Mouse (Mus musculus): ENCODE results near the gene Mapk6.

Mapk6 gene

GRCm38 (mm10) chr9:75424358-75425150 is 14.7 kb upstream of the Mapk6 start:
- no peak for DNase-seq (ENCODE audit: low spot score)

GRCm38 (mm10) chr9:75423683-75424082 is 13.9 kb upstream of the Mapk6 start:
- no peak for DNase-seq (ENCODE audit: low spot score)

GRCm38 (mm10) chr9:75422251-75422691 is 12.5 kb upstream of the Mapk6 start:
- no peak for DNase-seq (ENCODE audit: low spot score)

- no peak for DNase-seq (ENCODE audit: low spot score)
These were observed 4.4 kb upstream of the Mapk6 start for GRCm38 (mm10) chr9:75414204-75414603.

GRCm38 (mm10) chr9:75413206-75413605 is 3.4 kb upstream of the Mapk6 start:
- DNase-seq (ENCODE audit: low spot score): no peak

GRCm38 (mm10) chr9:75411584-75411983 is 1.8 kb upstream of the Mapk6 start:
- DNase-seq (ENCODE audit: low spot score): no peak

GRCm38 (mm10) chr9:75410868-75411487 is 1.2 kb upstream of the Mapk6 start:
- no peak for DNase-seq (ENCODE audit: low spot score)

GRCm38 (mm10) chr9:75409031-75409851 is 564 bp downstream of the Mapk6 start:
- DNase-seq (ENCODE audit: low spot score): peak; percentile 63

- DNase-seq (ENCODE audit: low spot score): no peak
These were observed 1.5 kb downstream of the Mapk6 start for GRCm38 (mm10) chr9:75408204-75408826.

- no peak for DNase-seq (ENCODE audit: low spot score)
These were observed 2.0 kb downstream of the Mapk6 start for GRCm38 (mm10) chr9:75407803-75408202.

GRCm38 (mm10) chr9:75406121-75406520 is 3.7 kb downstream of the Mapk6 start:
- no peak for DNase-seq (ENCODE audit: low spot score)

GRCm38 (mm10) chr9:75403520-75403919 is 6.3 kb downstream of the Mapk6 start:
- no peak for DNase-seq (ENCODE audit: low spot score)

- no peak for DNase-seq (ENCODE audit: low spot score)
These were observed 8.0 kb downstream of the Mapk6 start for GRCm38 (mm10) chr9:75401593-75402504.

GRCm38 (mm10) chr9:75400639-75401038 is 9.2 kb downstream of the Mapk6 start:
- no peak for DNase-seq (ENCODE audit: low spot score)

GRCm38 (mm10) chr9:75399069-75399468 is 10.7 kb downstream of the Mapk6 start:
- no peak for DNase-seq (ENCODE audit: low spot score)

- no peak for DNase-seq (ENCODE audit: low spot score)
These were observed 13.8 kb downstream of the Mapk6 start for GRCm38 (mm10) chr9:75395971-75396370.

- DNase-seq (ENCODE audit: low spot score): no peak
These were observed 16.6 kb downstream of the Mapk6 start for GRCm38 (mm10) chr9:75393251-75393650.

- DNase-seq (ENCODE audit: low spot score): no peak
These were observed 24.4 kb downstream of the Mapk6 start for GRCm38 (mm10) chr9:75385218-75385974.

GRCm38 (mm10) chr9:75384337-75384962 is 25.4 kb downstream of the Mapk6 start:
- DNase-seq (ENCODE audit: low spot score): no peak

GRCm38 (mm10) chr9:75383785-75384184 is 26.0 kb downstream of the Mapk6 start:
- DNase-seq (ENCODE audit: low spot score): no peak
